Mouse (Mus musculus): ENCODE measurements around the gene Rnf8.

DNA sequence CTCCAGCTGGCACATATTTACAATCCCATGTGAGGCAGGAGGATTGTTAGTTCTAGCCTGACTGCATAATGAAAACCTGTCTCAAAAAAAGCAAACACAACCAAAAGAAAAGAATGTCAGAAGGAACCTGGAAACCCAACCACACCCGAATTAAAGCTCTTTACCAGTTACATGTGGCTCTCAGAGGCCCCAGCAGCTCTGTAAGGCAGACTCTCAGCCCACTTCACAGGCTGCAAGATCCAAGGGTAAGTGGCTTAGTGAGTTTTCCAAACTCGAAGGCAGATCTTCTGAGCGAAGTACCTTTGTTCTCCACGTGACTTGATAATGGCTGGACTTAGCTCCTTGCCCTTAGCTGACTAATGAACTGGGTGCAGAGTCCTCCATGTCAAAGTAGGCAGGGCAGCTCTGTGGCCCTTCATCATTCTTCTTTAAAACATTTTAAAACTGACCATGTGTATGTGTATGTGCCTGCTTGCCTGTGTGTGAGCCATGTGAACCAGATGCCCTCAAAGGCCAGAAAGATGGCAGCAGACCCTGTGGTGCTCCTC lies 34.9 kb upstream of the Rnf8 start:
- TF ChIP-seq CTCF (IDR thresholded peaks at IDR 0.05; ENCODE audit: low read depth): no peak
- no peak for TF ChIP-seq EP300 (IDR thresholded peaks at IDR 0.05; ENCODE audit: low read depth)

Measured in liver, embryonic 14.5 days (tissue).